Mouse (Mus musculus): ENCODE results near the gene Trim47. TPM values are rescaled to one million over a fixed set of nuclear protein-coding genes. Genes with fewer than 3 reads are reported as not detected.
"Not testable (repeated sequence)": the region's sequence is repeated elsewhere in the genome, so short reads cannot be mapped to it uniquely, and the experiment has no call there.

The Trim47 gene
- polyA plus RNA-seq, 1 experiment, result 95.4 TPM

DNA sequence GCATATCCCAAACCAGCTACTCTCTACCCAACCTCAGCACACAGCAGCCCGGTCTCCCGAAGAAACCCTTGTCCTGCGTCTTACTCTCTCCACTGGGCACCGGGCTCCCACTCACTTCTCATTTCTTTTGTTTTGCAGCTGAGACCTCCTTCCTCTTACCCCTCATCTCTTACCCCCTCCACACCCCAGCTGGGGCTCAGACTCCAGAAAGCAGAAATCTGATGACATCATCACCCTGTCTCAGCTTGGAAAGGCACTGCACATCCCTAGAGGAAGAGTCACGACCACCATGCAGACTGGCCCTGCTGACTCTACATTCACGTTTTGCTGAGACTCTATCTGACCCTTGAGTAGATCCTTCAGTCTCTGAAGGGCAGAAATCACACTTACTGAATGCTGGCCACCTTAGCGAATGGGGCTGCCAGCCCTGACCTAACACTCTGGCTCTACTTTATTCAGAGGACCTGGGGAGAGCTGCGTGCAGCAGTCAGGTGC, 3.0 kb upstream of the Trim47 start:
- TF ChIP-seq CEBPB (IDR thresholded peaks at IDR 0.05; ENCODE audit: low read depth) (no peak), MYOD1 (IDR thresholded peaks at IDR 0.05; ENCODE audit: control insufficient read depth, insufficient read length, low read depth) (no peak)
- peaks cover 53% of the 10 kb centered on the region for H3K36me3 ChIP-seq (ENCODE audit: control insufficient read depth, insufficient read depth)
- peak overlapping the region; percentile 45 for H3K4me3 ChIP-seq (ENCODE audit: insufficient read depth, poor library complexity, severe bottlenecking)
- H3K79me2 ChIP-seq (ENCODE audit: control insufficient read depth, insufficient read depth), result peaks cover 18% of the 10 kb centered on the region
- peak overlapping the region; percentile 75 for H3ac ChIP-seq (ENCODE audit: control insufficient read depth, insufficient read length, low read depth)
- no peaks in the 10 kb centered on the region for H3K79me3 ChIP-seq (ENCODE audit: low read depth)
- H3K27me3 ChIP-seq (ENCODE audit: control insufficient read depth, insufficient read depth, insufficient read length), result no peaks in the 10 kb centered on the region

DNA sequence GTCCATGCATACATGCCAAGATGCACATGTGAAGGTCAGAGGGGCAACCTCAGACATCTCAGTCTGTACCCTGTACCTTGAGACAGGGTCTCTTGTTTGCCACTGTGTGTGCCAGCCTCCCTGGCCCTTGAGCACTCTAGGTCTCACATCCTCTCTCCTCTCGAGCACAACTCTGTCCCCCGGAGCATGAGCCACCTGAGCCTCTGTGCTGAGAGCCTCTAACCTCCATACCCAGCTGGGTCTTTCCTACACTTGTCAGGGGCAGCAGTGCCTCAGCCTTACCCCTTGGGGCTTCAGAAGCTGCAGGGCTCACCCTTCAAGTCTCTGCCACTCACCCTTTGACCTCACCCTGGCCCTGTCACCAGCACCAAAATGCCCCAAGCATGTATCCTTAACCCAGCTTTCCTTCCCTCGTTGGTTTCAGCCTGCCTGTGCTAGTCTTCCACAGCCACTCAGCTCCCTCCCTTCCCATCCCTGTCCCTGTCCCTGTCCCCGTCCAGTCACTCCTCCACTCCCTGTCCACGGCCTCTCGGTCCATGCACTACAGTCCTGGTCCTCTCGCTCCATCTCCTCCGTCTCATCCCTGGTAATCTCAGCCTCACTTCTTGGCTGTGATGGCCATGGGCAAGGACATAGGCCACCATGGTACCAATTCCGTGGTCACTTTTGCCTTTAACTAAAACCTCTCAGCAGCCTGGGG, 2.2 kb upstream of the Trim47 start:
- no peak overlapping the region for H3ac ChIP-seq (ENCODE audit: control insufficient read depth, insufficient read length, low read depth)
- peaks cover 49% of the 10 kb centered on the region for H3K36me3 ChIP-seq (ENCODE audit: control insufficient read depth, insufficient read depth)
- H3K4me3 ChIP-seq (ENCODE audit: insufficient read depth, poor library complexity, severe bottlenecking), result peak overlapping the region; percentile 11
- TF ChIP-seq MAX (IDR thresholded peaks at IDR 0.05) (no peak), MYOD1 (IDR thresholded peaks at IDR 0.05; ENCODE audit: control insufficient read depth, insufficient read length, low read depth) (no peak), FOSL1 (IDR thresholded peaks at IDR 0.05; ENCODE audit: insufficient read depth, low read length, poor library complexity, severe bottlenecking) (no peak), USF1 (IDR thresholded peaks at IDR 0.05; ENCODE audit: low read depth) (no peak), CTCF (IDR thresholded peaks at IDR 0.05; ENCODE audit: control insufficient read depth, insufficient read depth, insufficient read length) (no peak), CEBPB (IDR thresholded peaks at IDR 0.05; ENCODE audit: low read depth) (no peak), MYOG (IDR thresholded peaks at IDR 0.05; ENCODE audit: control insufficient read depth, extremely low read depth, insufficient read length) (no peak)
- no peaks in the 10 kb centered on the region for H3K79me3 ChIP-seq (ENCODE audit: low read depth)
- H3K79me2 ChIP-seq (ENCODE audit: control insufficient read depth, insufficient read depth), result peaks cover 18% of the 10 kb centered on the region
- no peaks in the 10 kb centered on the region for H3K27me3 ChIP-seq (ENCODE audit: control insufficient read depth, insufficient read depth, insufficient read length)

DNA sequence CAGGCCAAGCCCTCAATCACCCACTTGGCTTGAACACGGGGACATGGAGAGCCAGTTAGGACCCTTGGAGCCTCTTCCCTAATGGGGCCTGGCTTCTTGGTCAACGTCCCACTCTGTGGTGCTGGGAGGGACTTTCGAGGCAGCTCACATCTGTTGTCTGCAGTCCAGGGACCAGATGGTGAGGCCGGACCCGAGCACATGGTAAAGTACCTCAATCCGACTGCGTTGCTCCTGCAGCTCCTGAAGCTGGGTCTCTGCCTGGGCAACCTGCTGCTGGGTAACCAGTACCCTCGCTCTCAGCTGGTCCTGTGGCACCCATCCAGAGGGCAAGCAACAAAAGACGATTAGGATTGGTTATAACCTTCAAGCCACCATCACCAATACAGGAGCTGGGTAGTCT, 976 bp upstream of the Trim47 start:
- Histone ChIP-seq H3K4me3 (ENCODE audit: insufficient read depth, poor library complexity, severe bottlenecking) (no peak overlapping the region), H3ac (ENCODE audit: control insufficient read depth, insufficient read length, low read depth) (no peak overlapping the region), H3K79me2 (ENCODE audit: control insufficient read depth, insufficient read depth) (peaks cover 18% of the 10 kb centered on the region), H3K36me3 (ENCODE audit: control insufficient read depth, insufficient read depth) (peaks cover 41% of the 10 kb centered on the region), H3K27me3 (ENCODE audit: control insufficient read depth, insufficient read depth, insufficient read length) (no peaks in the 10 kb centered on the region), H3K79me3 (ENCODE audit: low read depth) (no peaks in the 10 kb centered on the region)
- TF ChIP-seq USF1 (IDR thresholded peaks at IDR 0.05; ENCODE audit: low read depth) (no peak), CTCF (IDR thresholded peaks at IDR 0.05; ENCODE audit: control insufficient read depth, insufficient read depth, insufficient read length) (no peak), CEBPB (IDR thresholded peaks at IDR 0.05; ENCODE audit: low read depth) (no peak), MAX (IDR thresholded peaks at IDR 0.05) (no peak)

DNA sequence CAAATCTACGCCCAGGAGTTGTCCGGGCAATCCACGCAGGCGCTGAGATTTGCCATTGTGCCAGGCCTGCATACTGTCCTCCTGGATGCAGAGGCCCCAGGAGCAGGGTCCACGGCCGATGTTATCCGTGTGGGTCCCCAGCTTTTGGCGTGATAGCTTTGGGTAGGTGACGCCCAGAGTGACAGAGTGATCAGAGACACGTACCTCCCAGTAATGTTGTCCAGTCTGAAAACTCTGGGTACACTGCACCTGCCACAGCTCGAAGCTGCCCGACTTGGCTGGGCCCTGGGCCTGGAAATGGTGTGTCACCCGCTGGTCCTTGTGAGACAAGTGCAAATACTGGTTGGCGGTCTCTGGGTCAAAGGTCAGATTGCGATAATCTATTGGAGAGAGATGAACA, 749 bp downstream of the Trim47 start:
- TF ChIP-seq USF1 (IDR thresholded peaks at IDR 0.05; ENCODE audit: low read depth), result no peak
- TF ChIP-seq MYOD1 (IDR thresholded peaks at IDR 0.05; ENCODE audit: control insufficient read depth, insufficient read length, low read depth), result no peak
- no peak for TF ChIP-seq MAX (IDR thresholded peaks at IDR 0.05)
- no peak for TF ChIP-seq FOSL1 (IDR thresholded peaks at IDR 0.05; ENCODE audit: insufficient read depth, low read length, poor library complexity, severe bottlenecking)
- no peak for TF ChIP-seq CEBPB (IDR thresholded peaks at IDR 0.05; ENCODE audit: low read depth)
- TF ChIP-seq MYOG (IDR thresholded peaks at IDR 0.05; ENCODE audit: control insufficient read depth, extremely low read depth, insufficient read length), result no peak
- no peak for TF ChIP-seq CTCF (IDR thresholded peaks at IDR 0.05; ENCODE audit: control insufficient read depth, insufficient read depth, insufficient read length)
- Histone ChIP-seq H3K4me3 (ENCODE audit: insufficient read depth, poor library complexity, severe bottlenecking) (no peak overlapping the region), H3K79me2 (ENCODE audit: control insufficient read depth, insufficient read depth) (peaks cover 18% of the 10 kb centered on the region), H3ac (ENCODE audit: control insufficient read depth, insufficient read length, low read depth) (no peak overlapping the region), H3K36me3 (ENCODE audit: control insufficient read depth, insufficient read depth) (peaks cover 29% of the 10 kb centered on the region), H3K79me3 (ENCODE audit: low read depth) (no peaks in the 10 kb centered on the region), H3K27me3 (ENCODE audit: control insufficient read depth, insufficient read depth, insufficient read length) (no peaks in the 10 kb centered on the region)

DNA sequence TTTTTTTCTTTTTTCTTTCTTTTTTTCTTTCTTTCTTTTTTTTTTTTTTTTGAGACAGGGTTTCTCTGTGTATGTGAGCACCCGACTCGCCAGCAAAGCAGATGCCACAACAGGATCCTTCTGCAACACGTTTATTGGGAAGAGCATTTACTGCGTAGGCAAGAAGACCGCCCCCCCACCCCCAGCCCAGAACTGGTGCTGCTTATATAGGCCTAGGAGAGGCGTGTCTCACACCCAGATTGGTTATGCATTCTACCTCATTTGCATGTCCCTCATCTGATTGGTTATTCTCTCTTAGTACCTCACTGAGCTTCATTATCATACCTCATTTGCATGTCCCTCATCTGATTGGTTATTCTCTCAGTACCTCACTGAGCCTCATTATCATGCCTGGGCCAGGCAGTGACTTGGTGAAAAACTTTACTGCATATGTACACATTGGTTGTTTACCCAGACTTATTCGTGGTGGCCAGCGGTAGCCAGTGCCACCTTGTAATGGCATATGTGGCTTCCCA, 5.2 kb downstream of the Trim47 start:
- not testable (repeated sequence) for H3ac ChIP-seq (ENCODE audit: control insufficient read depth, insufficient read length, low read depth); H3K79me3 ChIP-seq (ENCODE audit: low read depth); H3K79me2 ChIP-seq (ENCODE audit: control insufficient read depth, insufficient read depth); H3K4me3 ChIP-seq (ENCODE audit: insufficient read depth, poor library complexity, severe bottlenecking); H3K27me3 ChIP-seq (ENCODE audit: control insufficient read depth, insufficient read depth, insufficient read length)
- peaks cover 27% of the 10 kb centered on the region for H3K36me3 ChIP-seq (ENCODE audit: control insufficient read depth, insufficient read depth)

DNA sequence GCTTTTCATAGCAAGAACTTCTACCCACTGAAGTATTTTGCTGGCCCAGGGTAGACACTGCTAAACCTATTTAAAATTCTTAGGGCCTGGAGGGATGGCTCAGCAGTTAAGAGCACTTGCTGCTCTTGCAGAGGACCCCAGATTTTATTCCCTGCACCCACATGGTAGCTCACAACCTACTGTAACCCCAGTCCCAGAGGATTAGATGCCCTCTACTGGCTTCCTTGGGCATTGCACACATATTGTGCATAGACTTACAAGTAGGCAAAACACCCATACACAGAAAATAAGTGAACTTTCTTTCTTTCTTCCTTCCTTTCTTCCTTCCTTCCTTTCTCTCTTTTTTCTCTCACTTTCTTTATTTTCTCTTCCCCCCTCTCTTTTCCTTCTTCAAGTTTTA, 9.2 kb downstream of the Trim47 start:
- Histone ChIP-seq H3K27me3 (ENCODE audit: control insufficient read depth, insufficient read depth, insufficient read length) (no peaks in the 10 kb centered on the region), H3K4me3 (ENCODE audit: insufficient read depth, poor library complexity, severe bottlenecking) (no peak overlapping the region), H3ac (ENCODE audit: control insufficient read depth, insufficient read length, low read depth) (no peak overlapping the region), H3K79me3 (ENCODE audit: low read depth) (no peaks in the 10 kb centered on the region), H3K36me3 (ENCODE audit: control insufficient read depth, insufficient read depth) (peaks cover 5% of the 10 kb centered on the region), H3K79me2 (ENCODE audit: control insufficient read depth, insufficient read depth) (no peaks in the 10 kb centered on the region)
- TF ChIP-seq CEBPB (IDR thresholded peaks at IDR 0.05; ENCODE audit: low read depth) (no peak), MYOD1 (IDR thresholded peaks at IDR 0.05; ENCODE audit: control insufficient read depth, insufficient read length, low read depth) (no peak), USF1 (IDR thresholded peaks at IDR 0.05; ENCODE audit: low read depth) (no peak), CTCF (IDR thresholded peaks at IDR 0.05; ENCODE audit: control insufficient read depth, insufficient read depth, insufficient read length) (no peak), FOSL1 (IDR thresholded peaks at IDR 0.05; ENCODE audit: insufficient read depth, low read length, poor library complexity, severe bottlenecking) (no peak), MAX (IDR thresholded peaks at IDR 0.05) (no peak), MYOG (IDR thresholded peaks at IDR 0.05; ENCODE audit: control insufficient read depth, extremely low read depth, insufficient read length) (no peak)

Measured in C2C12 (cell line).